Mouse (Mus musculus) heart, adult 2 months (tissue): ENCODE data around the gene Gprin1.

ENCODE experiments used
- CTCF ChIP-seq: fragments of 200-600 bp; IDR thresholded peaks from 2 replicates; pipeline ENCODE4 v1.8.1; 2022; ENCODE audit warnings: antibody characterized with exemption, mild to moderate bottlenecking, moderate library complexity
- EP300 ChIP-seq: fragments of 200-500 bp; IDR thresholded peaks from 2 replicates; pipeline ENCODE4 v1.6.1; 2011; ENCODE audit warnings: low read depth, low read length, control low read depth; ENCODE audit not compliant: insufficient read depth

DNA sequence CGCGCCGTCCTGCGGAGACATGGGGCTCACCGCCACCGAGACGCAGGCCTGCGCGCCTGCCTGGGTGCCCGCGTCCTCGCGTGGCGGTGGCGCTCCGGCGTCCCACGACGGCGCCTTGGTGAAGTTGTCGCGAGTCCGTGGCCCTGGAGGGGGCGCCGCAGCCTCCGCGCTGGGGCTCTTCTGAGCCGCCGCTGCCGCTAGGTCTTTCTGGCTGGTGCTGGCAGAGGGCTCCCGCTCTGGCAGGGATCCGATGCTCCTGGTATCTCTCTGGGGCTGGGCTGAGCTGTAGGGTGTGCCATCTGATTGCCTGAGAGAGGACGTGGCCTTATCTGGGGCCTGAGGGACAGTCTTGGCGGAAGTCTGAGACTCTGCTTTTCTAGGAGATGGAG, 11.5 kb downstream of the Gprin1 start:
- no peak for TF ChIP-seq CTCF
- no peak for TF ChIP-seq EP300
